Mouse (Mus musculus) brown adipose tissue, adult 24 weeks (tissue): Measurements from ENCODE around the gene Slc30a2. TPM values are rescaled to one million over a fixed set of nuclear protein-coding genes. Genes with fewer than 3 reads are reported as not detected.

ENCODE experiments used
- H3K27ac ChIP-seq: fragments of 200-500 bp; replicated peaks from 2 replicates; pipeline ENCODE4 v1.5.1; 2012; ENCODE audit warnings: low read depth, mild to moderate bottlenecking, low read length
- H3K4me1 ChIP-seq: fragments of 200-500 bp; 2 replicates; pipeline ENCODE4 v1.6.1; 2012; ENCODE audit warnings: low read length, mixed read lengths; ENCODE audit not compliant: control insufficient read depth, insufficient read depth, insufficient read length
- H3K4me3 ChIP-seq: fragments of 200-500 bp; 2 replicates; pipeline ENCODE4 v1.5.1; 2012; ENCODE audit warnings: low read depth, mild to moderate bottlenecking, low read length, moderate library complexity; ENCODE audit not compliant: insufficient read depth
- polyA plus RNA-seq: library from polyadenylated mRNA; stranded (reverse); fragments of >200 nt; gene quantifications from 2 replicates; pipeline ENCODE4 v1.2.4, GENCODE M21; 2012; ENCODE audit not compliant: missing spikeins, insufficient read depth, insufficient read length

The Slc30a2 gene
- polyA plus RNA-seq, 1 experiment: not detected

DNA sequence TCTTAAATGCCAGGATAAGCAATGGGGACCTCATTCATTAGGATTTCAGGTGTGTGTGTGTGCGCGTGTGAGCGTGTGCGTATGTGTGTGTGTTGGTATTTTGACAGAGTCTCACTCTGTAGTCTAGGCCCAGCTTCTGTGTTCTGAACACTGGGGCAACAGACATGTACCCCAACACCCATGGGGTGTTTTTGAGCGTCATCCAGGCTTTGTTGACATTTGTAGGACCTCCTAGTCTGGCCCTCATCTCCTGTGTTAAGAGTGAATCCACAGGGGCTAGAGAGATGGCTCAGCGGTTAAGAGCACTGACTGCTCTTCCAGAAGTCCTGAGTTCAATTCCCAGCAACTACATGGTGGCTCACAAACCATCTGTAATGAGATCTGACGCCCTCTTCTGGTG, 52.2 kb downstream of the Slc30a2 start:
- no peak overlapping the region for H3K4me3 ChIP-seq
- no peak overlapping the region for H3K27ac ChIP-seq
- no peaks in the 10 kb centered on the region; the same call in 1 of the 2 replicates for H3K4me1 ChIP-seq

DNA sequence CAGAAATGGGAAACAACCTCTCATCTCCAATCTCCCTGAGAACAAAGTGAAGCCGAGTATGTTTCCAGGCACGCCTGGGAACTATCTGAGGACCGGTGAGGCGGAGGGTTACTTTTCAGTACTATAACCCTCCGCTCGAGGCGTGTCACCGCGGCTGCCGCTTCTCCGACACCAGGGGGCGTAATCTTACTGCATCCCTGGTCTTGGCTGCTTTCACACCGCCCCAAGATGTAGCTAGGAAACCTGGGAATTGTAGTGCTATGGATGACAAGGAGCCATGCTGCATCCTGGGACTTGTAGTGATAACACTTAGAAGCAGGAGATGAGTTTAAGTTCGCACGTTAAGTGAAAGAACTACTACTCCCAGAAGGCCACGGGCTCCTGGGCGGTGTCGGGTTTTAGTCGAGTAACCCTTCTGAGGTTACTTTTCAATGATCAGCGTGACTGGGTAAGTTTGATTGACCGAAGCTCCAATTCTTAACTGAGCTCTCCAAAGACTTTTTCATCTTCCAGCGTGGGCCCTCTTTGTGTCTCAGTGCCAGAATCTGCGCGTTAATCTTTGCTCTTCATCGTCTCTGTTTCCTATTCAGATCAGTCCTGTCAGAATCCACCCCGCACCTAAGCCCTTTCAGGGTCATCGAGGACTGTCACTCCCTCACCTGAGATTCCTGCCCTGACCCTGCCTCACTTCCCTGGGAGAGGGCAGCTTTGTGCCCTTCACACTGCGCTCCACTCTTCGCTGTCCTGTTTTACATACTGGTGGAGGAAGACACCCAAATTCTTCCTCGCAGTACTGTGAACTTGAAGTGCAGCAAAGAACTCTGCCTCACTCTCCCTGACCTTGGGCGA, 53.2 kb downstream of the Slc30a2 start, which contains the start of gene Pafah2:
TSS of gene Pafah2 (plus strand) at position 344 of the 849 bp plus-strand sequence.
- H3K4me3 ChIP-seq: peak within 1 kb of the TSS; percentile 67
- H3K4me1 ChIP-seq: no peaks in the 10 kb centered on the region; the same call in 1 of the 2 replicates
- H3K27ac ChIP-seq: peak within 1 kb of the TSS; percentile 95

DNA sequence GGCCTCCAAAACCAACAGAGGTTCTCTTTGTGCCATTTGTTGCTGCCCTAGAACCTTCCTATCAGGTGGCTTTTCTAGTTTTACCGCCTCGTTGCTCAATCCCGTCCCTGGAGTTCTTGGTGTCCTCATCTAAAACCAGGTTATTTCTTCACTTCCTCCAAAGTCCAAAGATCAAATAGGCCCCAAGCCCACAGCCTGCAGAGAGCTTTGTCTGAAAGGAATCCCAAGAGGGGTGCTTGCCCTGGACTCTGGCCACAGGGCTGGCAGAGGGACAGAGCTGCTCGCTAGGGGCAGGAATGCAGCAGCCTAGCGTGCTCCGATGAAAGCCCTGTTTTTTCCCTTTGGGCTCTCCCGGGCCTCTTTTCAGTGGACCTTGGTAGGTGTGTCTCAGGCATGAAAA, 54.1 kb downstream of the Slc30a2 start:
- Histone ChIP-seq H3K4me1 (peaks cover 2% of the 10 kb centered on the region), H3K4me3 (0 out of 2 replicates have a peak overlapping the region, but pooled peaks have one; percentile 4), H3K27ac (peak overlapping the region; percentile 35; the same call in 1 of the 2 replicates)

DNA sequence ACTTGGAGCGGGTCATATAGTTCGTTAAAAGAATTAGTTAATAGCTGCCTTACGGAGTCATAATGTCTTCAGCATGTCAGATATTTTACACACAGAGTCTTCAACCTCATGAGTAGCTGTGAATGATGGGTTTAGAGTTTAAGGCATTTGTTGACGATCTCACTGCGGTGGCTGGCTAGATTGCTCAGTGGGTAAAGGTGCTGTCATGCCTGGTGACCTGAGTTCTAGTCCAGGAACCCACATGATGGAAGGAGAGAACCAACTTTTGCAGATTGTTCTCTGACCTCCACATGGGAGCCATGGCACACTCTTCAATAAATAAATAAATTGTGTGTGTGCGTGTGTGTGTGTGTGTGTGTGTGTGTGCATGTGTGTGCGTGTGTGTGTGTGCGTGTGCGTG, 54.8 kb downstream of the Slc30a2 start:
- Histone ChIP-seq H3K27ac (no peak overlapping the region), H3K4me3 (no peak overlapping the region), H3K4me1 (peaks cover 8% of the 10 kb centered on the region)

DNA sequence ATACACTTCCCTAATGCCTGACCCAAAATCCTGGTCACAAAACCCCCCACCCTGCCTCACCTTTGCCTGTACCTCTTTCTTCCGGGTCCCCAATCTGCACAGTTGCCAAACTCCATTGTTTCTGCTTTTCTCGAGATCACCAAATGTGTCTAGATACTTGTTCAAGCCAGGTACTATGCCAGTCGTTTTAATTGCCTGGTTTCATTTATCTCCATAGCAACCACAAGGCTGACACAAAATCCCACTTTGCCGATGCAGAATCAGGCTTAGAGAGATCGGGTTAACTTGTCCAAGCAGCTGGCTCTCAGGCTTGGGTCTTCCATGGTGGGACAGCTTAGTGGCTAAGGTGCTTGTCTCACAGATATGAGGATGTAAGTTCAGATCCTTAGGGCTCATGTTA, 57.2 kb downstream of the Slc30a2 start:
- no peak overlapping the region for H3K27ac ChIP-seq
- peaks cover 10% of the 10 kb centered on the region for H3K4me1 ChIP-seq
- no peak overlapping the region for H3K4me3 ChIP-seq

- Histone ChIP-seq H3K27ac (no peak overlapping the region), H3K4me1 (peaks cover 10% of the 10 kb centered on the region), H3K4me3 (peak overlapping the region; percentile 1; the same call in 1 of the 2 replicates)
Measured at GRCm38 (mm10) chr4:134401181-134401661, 58.2 kb downstream of the Slc30a2 start.

DNA sequence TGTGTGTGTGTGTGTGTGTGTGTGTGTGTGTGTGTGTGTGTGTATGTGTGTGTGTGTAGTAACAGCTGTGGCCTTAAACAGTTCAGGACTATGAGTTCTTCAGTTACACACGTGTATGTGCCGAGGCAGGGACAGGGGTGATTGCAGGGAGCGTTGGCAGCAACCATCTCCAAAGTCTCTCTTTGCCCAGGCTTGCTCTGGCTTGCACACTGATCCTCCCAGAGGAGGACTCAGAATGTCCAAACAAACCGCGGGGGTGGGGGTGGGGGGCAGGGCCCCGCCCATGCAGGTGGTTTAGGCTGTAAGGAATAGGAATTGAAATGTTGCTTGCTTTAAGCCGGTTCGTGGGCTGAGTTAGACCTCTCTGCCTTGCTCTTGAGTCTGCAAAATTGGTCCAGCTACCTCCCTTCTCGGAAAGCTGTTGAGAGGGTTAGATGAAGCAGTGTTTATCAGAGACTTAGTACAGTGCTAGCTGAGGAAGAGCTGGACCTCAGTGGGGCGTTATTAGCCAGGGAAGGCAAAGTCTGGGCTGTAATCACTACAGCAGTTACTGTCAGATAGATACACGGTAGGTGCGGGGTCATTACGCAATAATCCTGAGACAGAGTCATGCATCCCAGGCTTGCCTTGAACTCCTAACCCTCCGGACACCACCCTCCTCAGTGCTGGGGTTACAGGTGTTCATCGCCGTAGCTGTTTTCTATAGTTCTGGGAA, 59.0 kb downstream of the Slc30a2 start:
- Histone ChIP-seq H3K27ac (no peak overlapping the region), H3K4me3 (no peak overlapping the region), H3K4me1 (peaks cover 10% of the 10 kb centered on the region)

GRCm38 (mm10) chr4:134402571-134403262, 59.7 kb downstream of the Slc30a2 start:
- Histone ChIP-seq H3K4me3 (peak overlapping the region; percentile 15; the same call in 1 of the 2 replicates), H3K27ac (no peak overlapping the region), H3K4me1 (peaks cover 10% of the 10 kb centered on the region)

- Histone ChIP-seq H3K4me1 (peaks cover 10% of the 10 kb centered on the region), H3K4me3 (no peak overlapping the region), H3K27ac (no peak overlapping the region)
Measured at GRCm38 (mm10) chr4:134403721-134404120, 60.7 kb downstream of the Slc30a2 start.

Other genes with a start within 250 kb of the Slc30a2 start
- 14.0 and 16.8 TPM in 2 replicates for gene Cd52, start 248.1 kb upstream of the Slc30a2 start, polyA plus RNA-seq
- 2.1 TPM in 1 of 2 replicates, not detected in the other for gene Ubxn11, start 240.6 kb upstream of the Slc30a2 start, polyA plus RNA-seq
- gene Sh3bgrl3, start 214.4 kb upstream of the Slc30a2 start, polyA plus RNA-seq: 39.0 and 44.7 TPM in 2 replicates
- 4.9 and 10.0 TPM in 2 replicates for gene Cep85, start 156.1 kb upstream of the Slc30a2 start, polyA plus RNA-seq
- not detected in 2 replicates for gene Gm7534, start 140.2 kb upstream of the Slc30a2 start, polyA plus RNA-seq
- gene Catsper4, start 115.8 kb upstream of the Slc30a2 start, polyA plus RNA-seq: not detected in 2 replicates
- gene Cnksr1, start 104.8 kb upstream of the Slc30a2 start, polyA plus RNA-seq: 0.63 TPM in 1 of 2 replicates, not detected in the other
- not detected in 2 replicates for gene E130218I03Rik, start 99.5 kb upstream of the Slc30a2 start, polyA plus RNA-seq
- 2.8 and 3.1 TPM in 2 replicates for gene Zfp593, start 97.6 kb upstream of the Slc30a2 start, polyA plus RNA-seq
- gene Gm30191, start 96.2 kb upstream of the Slc30a2 start, polyA plus RNA-seq: not detected in 2 replicates
- gene Grrp1, start 89.1 kb upstream of the Slc30a2 start, polyA plus RNA-seq: 2.5 and 2.8 TPM in 2 replicates
- 5.0 and 7.8 TPM in 2 replicates for gene Pdik1l, start 55.3 kb upstream of the Slc30a2 start, polyA plus RNA-seq
- 1.2 and 2.4 TPM in 2 replicates for gene Trim63, start 28.1 kb upstream of the Slc30a2 start, polyA plus RNA-seq
- 0.52 and 1.0 TPM in 2 replicates for gene Extl1, start 40.7 kb downstream of the Slc30a2 start, polyA plus RNA-seq
- 12.3 and 17.4 TPM in 2 replicates for gene Pafah2, start 53.1 kb downstream of the Slc30a2 start, polyA plus RNA-seq
- 3.3 and 8.3 TPM in 2 replicates for gene Stmn1, start 125.1 kb downstream of the Slc30a2 start, polyA plus RNA-seq
- gene Paqr7, start 153.5 kb downstream of the Slc30a2 start, polyA plus RNA-seq: 5.9 and 7.6 TPM in 2 replicates
- gene Aunip, start 167.8 kb downstream of the Slc30a2 start, polyA plus RNA-seq: not detected in 2 replicates
- 89.6 and 106 TPM in 2 replicates for gene Mtfr1l, start 192.2 kb downstream of the Slc30a2 start, polyA plus RNA-seq
- 3.6 and 4.5 TPM in 2 replicates for gene Selenon, start 209.0 kb downstream of the Slc30a2 start, polyA plus RNA-seq